In genomic region chr17:35567767-35568166, GRCm38 (mm10) we compare ENCODE assay signal across 23 mouse cellular contexts. TPM values are rescaled to one million over a fixed set of nuclear protein-coding genes. Genes with fewer than 3 reads are reported as not detected.
"Had no signal": no experiment of that assay in that cellular context is flagged by ENCODE, and none has a peak within 500 bp of the region (broad histone marks: within the 10 kb centered on the region; RNA-seq: fewer than 3 reads in every experiment).

No protein-coding gene starts in this region.

- H3K27ac ChIP-seq: limb, embryonic 15.5 days; liver, embryonic 12.5 days; lung, embryonic 15.5 days; macrophage; midbrain, embryonic 12.5 days; neural tube, embryonic 12.5 days had no signal

- H3K9ac ChIP-seq: limb, embryonic 15.5 days; liver, embryonic 12.5 days; lung, embryonic 15.5 days; midbrain, embryonic 12.5 days; neural tube, embryonic 12.5 days had no signal

- H3K4me3 ChIP-seq: limb, embryonic 15.5 days; liver, embryonic 12.5 days; lung, embryonic 15.5 days; megakaryocyte, embryonic 14.5 days; midbrain, embryonic 12.5 days; neural tube, embryonic 12.5 days had no signal

- H3K4me2 ChIP-seq: limb, embryonic 15.5 days; liver, embryonic 12.5 days; lung, embryonic 15.5 days; midbrain, embryonic 12.5 days; neural tube, embryonic 12.5 days had no signal

- H3K36me3 ChIP-seq: limb, embryonic 15.5 days; liver, embryonic 12.5 days; lung, embryonic 15.5 days; midbrain, embryonic 12.5 days; neural tube, embryonic 12.5 days had no signal

- ATAC-seq: liver, embryonic 12.5 days had no signal

- H3K9me3 ChIP-seq: limb, embryonic 15.5 days; lung, embryonic 15.5 days; neural tube, embryonic 12.5 days had no signal

- H3K4me1 ChIP-seq: liver, embryonic 12.5 days had no signal

- DNase-seq: kidney, adult 2 months; layer of hippocampus, adult 9-11 months; layer of hippocampus, postnatal 36 days; lung, postnatal 14 days; thymus, adult 2 months; thymus, postnatal 25 days had no signal

RNA-seq across cellular contexts. Expression of gene 2300002M23Rik, which starts 0.5 kb away (rescaled TPM):
- total RNA-seq: layer of hippocampus, adult 18-20 months; layer of hippocampus, postnatal 36 days; left cerebral cortex, adult 8-10 months; left cerebral cortex, postnatal 25 days; monocyte, adult 5-6 weeks; neutrophil, adult 5-6 weeks had no signal
- polyA plus RNA-seq: intestine, embryonic 14.5 days; limb, embryonic 11.5 days; liver, embryonic 12.5 days; liver, embryonic 16.5 days; macrophage; midbrain, embryonic 12.5 days; neural tube, embryonic 12.5 days; spleen, adult 2 months; urinary bladder, adult 2 months had no signal

RNA-seq across cellular contexts. Expression of gene Cdsn, which starts 15.8 kb away (rescaled TPM):
- total RNA-seq: monocyte, adult 5-6 weeks; neutrophil, adult 5-6 weeks had no signal
- polyA plus RNA-seq: limb, embryonic 11.5 days; liver, embryonic 12.5 days; lung, embryonic 15.5 days; macrophage; neural tube, embryonic 12.5 days had no signal

RNA-seq across cellular contexts. Expression of gene Sfta2, which starts 33.6 kb away (rescaled TPM):
- total RNA-seq: layer of hippocampus, adult 18-20 months; layer of hippocampus, postnatal 36 days; left cerebral cortex, adult 8-10 months; left cerebral cortex, postnatal 25 days; monocyte, adult 5-6 weeks; neutrophil, adult 5-6 weeks had no signal
- polyA plus RNA-seq: limb, embryonic 11.5 days; limb, embryonic 15.5 days; liver, embryonic 12.5 days; liver, embryonic 16.5 days; macrophage; midbrain, embryonic 12.5 days; neural tube, embryonic 12.5 days; spleen, adult 2 months; urinary bladder, adult 2 months had no signal

RNA-seq across cellular contexts. Expression of gene Psors1c2, which starts 34.8 kb away (rescaled TPM):
- total RNA-seq: monocyte, adult 5-6 weeks; neutrophil, adult 5-6 weeks had no signal
- polyA plus RNA-seq: macrophage had no signal
